Mouse (Mus musculus): ENCODE measurements around the gene Pkd1l2. TPM values are rescaled to one million over a fixed set of nuclear protein-coding genes. Genes with fewer than 3 reads are reported as not detected.

Gene Pkd1l2
- total and polyA plus RNA-seq, 2 experiments from 2014 or later: 0.06 TPM; not detected in 1

GRCm38 (mm10) chr8:117053135-117054079 lies 28.8 kb downstream of the Pkd1l2 start:
- DNase-seq (no peak), ATAC-seq (no peak)
- Histone ChIP-seq H3K4me2 (ENCODE audit: low read depth) (no peak overlapping the region), H3K4me3 (ENCODE audit: low read depth, low read length) (no peak overlapping the region), H3K27me3 (ENCODE audit: insufficient read depth, low read length) (no peaks in the 10 kb centered on the region), H3K36me3 (ENCODE audit: insufficient read depth) (no peaks in the 10 kb centered on the region), H3K4me1 (ENCODE audit: insufficient read depth) (no peaks in the 10 kb centered on the region), H3K27ac (ENCODE audit: low read depth, low read length) (no peak overlapping the region), H3K9me3 (ENCODE audit: low read length) (no peaks in the 10 kb centered on the region), H3K9ac (no peak overlapping the region)
- TF ChIP-seq CTCF (IDR thresholded peaks at IDR 0.05; ENCODE audit: low read depth): peak; percentile 17; the same call in 1 of the 2 replicates
- 69% methylated on average over 12 of the region's 12 CpGs for WGBS

- 76% methylated on average over 9 of the region's 9 CpGs for WGBS
- ATAC-seq: no peak
- Histone ChIP-seq H3K4me3 (ENCODE audit: low read depth, low read length) (no peak overlapping the region), H3K9me3 (ENCODE audit: low read length) (no peaks in the 10 kb centered on the region), H3K4me2 (ENCODE audit: low read depth) (no peak overlapping the region), H3K27me3 (ENCODE audit: insufficient read depth, low read length) (no peaks in the 10 kb centered on the region), H3K36me3 (ENCODE audit: insufficient read depth) (no peaks in the 10 kb centered on the region), H3K4me1 (ENCODE audit: insufficient read depth) (no peaks in the 10 kb centered on the region), H3K9ac (no peak overlapping the region), H3K27ac (ENCODE audit: low read depth, low read length) (no peak overlapping the region)
- no peak for TF ChIP-seq CTCF (IDR thresholded peaks at IDR 0.05; ENCODE audit: low read depth)
- DNase-seq: no peak
Observed at GRCm38 (mm10) chr8:117051316-117051715, 30.9 kb downstream of the Pkd1l2 start.

- DNase-seq (no peak), ATAC-seq (no peak)
- Histone ChIP-seq H3K9me3 (ENCODE audit: low read length) (no peaks in the 10 kb centered on the region), H3K4me3 (ENCODE audit: low read depth, low read length) (no peak overlapping the region), H3K27me3 (ENCODE audit: insufficient read depth, low read length) (no peaks in the 10 kb centered on the region), H3K4me1 (ENCODE audit: insufficient read depth) (no peaks in the 10 kb centered on the region), H3K9ac (no peak overlapping the region), H3K4me2 (ENCODE audit: low read depth) (no peak overlapping the region), H3K27ac (ENCODE audit: low read depth, low read length) (no peak overlapping the region), H3K36me3 (ENCODE audit: insufficient read depth) (no peaks in the 10 kb centered on the region)
- no peak for TF ChIP-seq CTCF (IDR thresholded peaks at IDR 0.05; ENCODE audit: low read depth)
- WGBS: 89% methylated on average over 9 of the region's 9 CpGs
Observed at GRCm38 (mm10) chr8:117050763-117051162, 31.5 kb downstream of the Pkd1l2 start.

GRCm38 (mm10) chr8:117049444-117049843 lies 32.8 kb downstream of the Pkd1l2 start:
- Histone ChIP-seq H3K4me1 (ENCODE audit: insufficient read depth) (no peaks in the 10 kb centered on the region), H3K9ac (no peak overlapping the region), H3K9me3 (ENCODE audit: low read length) (no peaks in the 10 kb centered on the region), H3K4me3 (ENCODE audit: low read depth, low read length) (no peak overlapping the region), H3K27ac (ENCODE audit: low read depth, low read length) (no peak overlapping the region), H3K36me3 (ENCODE audit: insufficient read depth) (no peaks in the 10 kb centered on the region), H3K4me2 (ENCODE audit: low read depth) (no peak overlapping the region), H3K27me3 (ENCODE audit: insufficient read depth, low read length) (no peaks in the 10 kb centered on the region)
- no peak for DNase-seq
- no peak for ATAC-seq
- 67% methylated on average over 7 of the region's 7 CpGs for WGBS
- TF ChIP-seq CTCF (IDR thresholded peaks at IDR 0.05; ENCODE audit: low read depth): 0 out of 2 replicates have a peak, but pooled peaks have one; percentile 5

GRCm38 (mm10) chr8:117043584-117043983 lies 38.7 kb downstream of the Pkd1l2 start:
- no peak for TF ChIP-seq CTCF (IDR thresholded peaks at IDR 0.05; ENCODE audit: low read depth)
- ATAC-seq: no peak

GRCm38 (mm10) chr8:117039843-117040242 lies 42.4 kb downstream of the Pkd1l2 start:
- H3K36me3 ChIP-seq (ENCODE audit: insufficient read depth): no peaks in the 10 kb centered on the region
- 31% methylated on average over 7 of the region's 7 CpGs for WGBS

More at GRCm38 (mm10) chr8:117043584-117043983, 38.7 kb downstream of the Pkd1l2 start:
- H3K27ac ChIP-seq (ENCODE audit: low read depth, low read length): no peak overlapping the region
- no peaks in the 10 kb centered on the region for H3K27me3 ChIP-seq (ENCODE audit: insufficient read depth, low read length)
- H3K4me1 ChIP-seq (ENCODE audit: insufficient read depth): peaks cover 3% of the 10 kb centered on the region; the same call in 1 of the 2 replicates
- H3K4me3 ChIP-seq (ENCODE audit: low read depth, low read length): no peak overlapping the region
- H3K36me3 ChIP-seq (ENCODE audit: insufficient read depth): no peaks in the 10 kb centered on the region
- H3K9me3 ChIP-seq (ENCODE audit: low read length): no peaks in the 10 kb centered on the region
- H3K4me2 ChIP-seq (ENCODE audit: low read depth): no peak overlapping the region
- 85% methylated on average over 3 of the region's 3 CpGs for WGBS
- H3K9ac ChIP-seq: no peak overlapping the region
- DNase-seq: no peak

GRCm38 (mm10) chr8:117037374-117037935 lies 44.8 kb downstream of the Pkd1l2 start:
- no peak for TF ChIP-seq CTCF (IDR thresholded peaks at IDR 0.05; ENCODE audit: low read depth)
- H3K4me1 ChIP-seq (ENCODE audit: insufficient read depth): peaks cover 3% of the 10 kb centered on the region; the same call in 1 of the 2 replicates
- no peaks in the 10 kb centered on the region for H3K9me3 ChIP-seq (ENCODE audit: low read length)
- no peak overlapping the region for H3K27ac ChIP-seq (ENCODE audit: low read depth, low read length)
- no peak overlapping the region for H3K4me3 ChIP-seq (ENCODE audit: low read depth, low read length)
- no peak overlapping the region for H3K9ac ChIP-seq
- H3K36me3 ChIP-seq (ENCODE audit: insufficient read depth): no peaks in the 10 kb centered on the region
- H3K27me3 ChIP-seq (ENCODE audit: insufficient read depth, low read length): no peaks in the 10 kb centered on the region
- WGBS: 85% methylated on average over 7 of the region's 7 CpGs
- no peak overlapping the region for H3K4me2 ChIP-seq (ENCODE audit: low read depth)
- no peak for ATAC-seq
- DNase-seq: no peak

More at GRCm38 (mm10) chr8:117039843-117040242, 42.4 kb downstream of the Pkd1l2 start:
- H3K4me3 ChIP-seq (ENCODE audit: low read depth, low read length): no peak overlapping the region
- H3K9me3 ChIP-seq (ENCODE audit: low read length): no peaks in the 10 kb centered on the region
- ATAC-seq: peak; percentile 71
- DNase-seq: peak; percentile 53
- no peak for TF ChIP-seq CTCF (IDR thresholded peaks at IDR 0.05; ENCODE audit: low read depth)
- no peak overlapping the region for H3K27ac ChIP-seq (ENCODE audit: low read depth, low read length)
- no peak overlapping the region for H3K9ac ChIP-seq
- H3K4me2 ChIP-seq (ENCODE audit: low read depth): no peak overlapping the region
- H3K27me3 ChIP-seq (ENCODE audit: insufficient read depth, low read length): no peaks in the 10 kb centered on the region
- H3K4me1 ChIP-seq (ENCODE audit: insufficient read depth): peaks cover 3% of the 10 kb centered on the region; the same call in 1 of the 2 replicates

All from forebrain, postnatal 0 days (tissue).